Mouse (Mus musculus) heart, postnatal 0 days (tissue): ENCODE measurements around the gene Caml.
A peak's percentile ranks its signal among the peaks of the same experiment; 100 is the strongest.

Experiments used
- CTCF ChIP-seq: IDR thresholded peaks from 2 replicates; pipeline ENCODE4 v1.5.1; 2016; ENCODE audit warnings: antibody characterized with exemption, control low read depth, low read depth
- EP300 ChIP-seq: IDR thresholded peaks from 2 replicates; pipeline ENCODE4 v1.6.1; 2016; ENCODE audit warnings: antibody characterized with exemption, low read depth

DNA sequence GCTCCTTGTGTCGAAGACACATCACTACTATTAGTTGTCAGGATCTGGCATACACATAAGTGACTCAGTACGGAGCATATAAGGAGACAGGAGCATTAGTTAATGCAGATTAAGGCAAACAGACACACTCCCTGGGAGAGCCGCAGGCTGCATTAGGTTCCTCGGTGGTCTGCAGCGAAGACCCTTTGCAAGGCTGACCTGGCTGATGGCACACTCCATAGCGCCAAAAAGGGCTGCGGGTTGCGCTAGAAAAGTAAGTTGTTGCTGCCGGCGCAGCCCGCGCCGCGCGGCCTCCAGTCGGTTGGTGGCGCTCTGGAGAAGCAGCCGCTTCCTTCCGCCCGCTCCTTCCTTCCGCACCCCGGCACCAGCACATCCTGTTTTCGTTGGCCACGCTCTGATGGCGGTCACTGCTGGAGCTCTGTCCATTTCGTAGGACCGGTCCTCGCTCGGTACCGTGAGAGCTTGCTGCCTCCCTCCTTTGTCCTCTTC is 11.9 kb downstream of the Caml start, which contains the start of gene Ddx46:
- peak; percentile 76 for TF ChIP-seq CTCF
- peak; percentile 57; the same call in 1 of the 2 replicates for TF ChIP-seq EP300
